Comparison of ENCODE assay signal across 17 mouse cellular contexts in the genomic region with DNA sequence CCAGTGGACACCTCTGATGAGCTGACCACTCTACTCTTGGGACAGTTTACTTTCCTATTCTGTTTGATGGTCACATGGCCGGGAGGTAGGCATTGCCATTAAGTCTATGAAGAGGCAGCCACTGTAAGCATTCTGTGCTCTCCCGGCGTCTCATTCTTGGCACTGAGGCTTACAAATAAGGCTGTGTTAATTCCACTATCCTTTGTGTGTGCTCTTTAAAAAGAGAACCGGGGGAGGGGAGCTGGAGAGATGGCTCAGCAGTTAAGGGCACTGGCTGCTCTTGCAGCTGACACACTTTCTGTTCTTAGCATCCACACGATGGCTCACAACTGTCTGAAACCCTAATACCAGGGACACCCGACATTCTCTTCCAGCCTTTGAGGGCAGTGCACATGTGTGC. TPM values are rescaled to one million over a fixed set of nuclear protein-coding genes. Genes with fewer than 3 reads are reported as not detected.
DNase-seq lines count a peak whose midpoint lies in the region; ATAC-seq and TF ChIP-seq lines count a peak whose summit lies in the region.
"Had no signal": no experiment of that assay in that cellular context is flagged by ENCODE, and none has a peak within 500 bp of the region (broad histone marks: within the 10 kb centered on the region; RNA-seq: fewer than 3 reads in every experiment).

No protein-coding gene starts in this region.

- no peak for TF ChIP-seq CTCF in layer of hippocampus, adult 2 months (conservative IDR thresholded peaks at IDR 0.05)
- TF ChIP-seq CTCF in brain, embryonic 14.5 days (IDR thresholded peaks at IDR 0.05; ENCODE audit: borderline replicate concordance, extremely low read depth, insufficient read depth, insufficient read length), result no peak
- no peak for TF ChIP-seq CTCF in stomach, postnatal 0 days (IDR thresholded peaks at IDR 0.05; ENCODE audit: low read depth)

- no peak for TF ChIP-seq POLR2A in brain, embryonic 14.5 days (IDR thresholded peaks at IDR 0.05; ENCODE audit: borderline replicate concordance, extremely low read depth, insufficient read depth, insufficient read length, poor library complexity, severe bottlenecking)

- peak; percentile 47; the same call in 1 of the 2 replicates for ATAC-seq in forebrain, embryonic 14.5 days
- ATAC-seq in midbrain, embryonic 13.5 days, result peak; percentile 28
- no peak for ATAC-seq in stomach, postnatal 0 days (ENCODE audit: low FRiP score, low TSS enrichment)

- no peak overlapping the region for H3K4me2 ChIP-seq in forebrain, embryonic 14.5 days (ENCODE audit: low read length)
- no peak overlapping the region for H3K4me2 ChIP-seq in midbrain, embryonic 13.5 days (replicated peaks)
- no peak overlapping the region for H3K4me2 ChIP-seq in stomach, postnatal 0 days (replicated peaks; ENCODE audit: low read depth)
- H3K4me2 ChIP-seq: heart, embryonic 11.5 days; liver, embryonic 11.5 days had no signal

- no peaks in the 10 kb centered on the region for H3K9me3 ChIP-seq in forebrain, embryonic 14.5 days (replicated peaks; ENCODE audit: control insufficient read depth, low read length)
- 0 out of 2 replicates have a peak, but pooled peaks cover 2% of the 10 kb centered on the region for H3K9me3 ChIP-seq in midbrain, embryonic 13.5 days
- H3K9me3 ChIP-seq in stomach, postnatal 0 days (ENCODE audit: control insufficient read depth, low read length), result no peaks in the 10 kb centered on the region
- H3K9me3 ChIP-seq: G1E had no signal

- TF ChIP-seq EP300 in stomach, postnatal 0 days (optimal IDR thresholded peaks at IDR 0.05), result no peak

- no peak overlapping the region for H3K4me3 ChIP-seq in layer of hippocampus, adult 2 months
- H3K4me3 ChIP-seq in forebrain, embryonic 14.5 days (ENCODE audit: low read depth, low read length), result no peak overlapping the region
- no peak overlapping the region for H3K4me3 ChIP-seq in midbrain, embryonic 13.5 days (replicated peaks)
- no peak overlapping the region for H3K4me3 ChIP-seq in stomach, postnatal 0 days (ENCODE audit: low read depth, low read length)
- H3K4me3 ChIP-seq: megakaryocyte, embryonic 14.5 days had no signal

- no peak overlapping the region for H3K9ac ChIP-seq in forebrain, embryonic 14.5 days (ENCODE audit: low read length)
- no peak overlapping the region for H3K9ac ChIP-seq in midbrain, embryonic 13.5 days (replicated peaks)
- no peak overlapping the region for H3K9ac ChIP-seq in stomach, postnatal 0 days (ENCODE audit: low read length)

- peak in 1 of 2 experiments; percentile 44 for DNase-seq in layer of hippocampus, adult 2 months (ENCODE audit: low spot score in 2 of 2)
- no peak for DNase-seq in layer of hippocampus, postnatal 25 days (ENCODE audit: extremely low spot score in 1 of 2, low spot score in 1 of 2)
- DNase-seq in brain, embryonic 14.5 days (ENCODE audit: low read depth), result peak; percentile 83
- DNase-seq in forebrain, embryonic 14.5 days (ENCODE audit: low spot score), result peak; percentile 75
- DNase-seq in yolk sac, embryonic 10.5 days (ENCODE audit: low spot score), result no peak
- DNase-seq in stomach, postnatal 0 days (ENCODE audit: low spot score), result no peak
- no peak for DNase-seq in cerebellum, postnatal 14 days
- DNase-seq: adrenal gland, postnatal 14 days; gastrocnemius, postnatal 25 days; heart, postnatal 36 days; kidney, adult 18-20 months; kidney, postnatal 4 days had no signal

- H3K4me1 ChIP-seq in forebrain, embryonic 14.5 days (ENCODE audit: control insufficient read depth, insufficient read depth, low read length), result peaks cover 20% of the 10 kb centered on the region
- H3K4me1 ChIP-seq in midbrain, embryonic 13.5 days (replicated peaks), result peaks cover 29% of the 10 kb centered on the region
- H3K4me1 ChIP-seq in stomach, postnatal 0 days (replicated peaks; ENCODE audit: control insufficient read depth, insufficient read depth), result no peaks in the 10 kb centered on the region

- H3K36me3 ChIP-seq in forebrain, embryonic 14.5 days (ENCODE audit: control insufficient read depth, insufficient read depth, low read length), result no peaks in the 10 kb centered on the region
- no peaks in the 10 kb centered on the region for H3K36me3 ChIP-seq in midbrain, embryonic 13.5 days
- no peaks in the 10 kb centered on the region for H3K36me3 ChIP-seq in stomach, postnatal 0 days (ENCODE audit: control insufficient read depth, insufficient read depth, low read length)
- H3K36me3 ChIP-seq: G1E had no signal

- peak overlapping the region; percentile 2; the same call in 1 of the 2 replicates for H3K27ac ChIP-seq in layer of hippocampus, adult 2 months
- no peak overlapping the region for H3K27ac ChIP-seq in forebrain, embryonic 14.5 days (ENCODE audit: low read depth, low read length)
- H3K27ac ChIP-seq in midbrain, embryonic 13.5 days, result peak overlapping the region; percentile 71; the same call in 1 of the 2 replicates
- no peak overlapping the region for H3K27ac ChIP-seq in stomach, postnatal 0 days (replicated peaks)

- WGBS in forebrain, embryonic 14.5 days, result 12% methylated on average over 6 of the region's 6 CpGs
- WGBS in midbrain, embryonic 13.5 days, result 18% methylated on average over 6 of the region's 6 CpGs
- WGBS in stomach, postnatal 0 days, result 44% methylated on average over 6 of the region's 6 CpGs

- no peaks in the 10 kb centered on the region for H3K27me3 ChIP-seq in forebrain, embryonic 14.5 days (replicated peaks; ENCODE audit: control insufficient read depth, insufficient read depth, low read length)
- H3K27me3 ChIP-seq in midbrain, embryonic 13.5 days, result no peaks in the 10 kb centered on the region
- H3K27me3 ChIP-seq in stomach, postnatal 0 days (ENCODE audit: control insufficient read depth, insufficient read depth, low read length), result no peaks in the 10 kb centered on the region

RNA-seq across cellular contexts. Expression of a gene that starts 56.9 kb away (rescaled TPM):
- total RNA-seq in layer of hippocampus, adult 2 months (2021), result 10 to 100 TPM; 39.1 to 40.2 TPM
- 10 to 100 TPM; 37.1 to 40.1 TPM for total RNA-seq in layer of hippocampus, postnatal 25 days (2021)
- 25.3 and 43.9 TPM in 2 replicates for polyA plus RNA-seq in brain, embryonic 14.5 days (2012; rRNA removed)
- 15.6 and 17.3 TPM in 2 replicates for polyA plus RNA-seq in forebrain, embryonic 14.5 days (2014; fragmentation: Nextera tagmentation; extraction: Ambion mirVana)
- polyA plus RNA-seq in midbrain, embryonic 13.5 days (2015; fragmentation: Nextera tagmentation; extraction: Ambion mirVana), result 24.9 and 31.2 TPM in 2 replicates
- polyA plus RNA-seq in stomach, postnatal 0 days (2015; fragmentation: Nextera tagmentation; extraction: Ambion mirVana), result 8.2 and 8.7 TPM in 2 replicates

Comparison
In these comparisons a context has a peak if more than half of its experiments do, and no peak if none do; other contexts are left out.
1. DNase-seq: peak in brain, embryonic 14.5 days (single experiment) and forebrain, embryonic 14.5 days (single experiment); none in layer of hippocampus, postnatal 25 days (0 of 2), yolk sac, embryonic 10.5 days (single experiment), stomach, postnatal 0 days (single experiment) and cerebellum, postnatal 14 days (0 of 2).
2. H3K27ac ChIP-seq: peak in layer of hippocampus, adult 2 months (single experiment) and midbrain, embryonic 13.5 days (single experiment); none in forebrain, embryonic 14.5 days (single experiment) and stomach, postnatal 0 days (single experiment).